Mouse (Mus musculus) MEL (cell line): ENCODE measurements at regions not wholly inside any gene's neighbourhood (a gene's known extent, or its start where the extent isn't known, plus 50 kb on each side); places are given as distances from the start of the nearest gene placed in this dataset.

ENCODE experiments used
- BHLHE40 ChIP-seq: IDR thresholded peaks from 2 replicates; pipeline ENCODE4 v1.6.1; 2012; ENCODE audit warnings: low read depth, mild to moderate bottlenecking, inconsistent platforms, low read length, improper control_type of control experiment, borderline replicate concordance
- EP300 ChIP-seq, 2 experiments: IDR thresholded peaks; 2 replicates each; pipeline ENCODE4 v1.6.1; 2011; ENCODE audit warnings: improper control_type of control experiment in 2 of 2, low read length in 2 of 2, low read depth in 1 of 2, mild to moderate bottlenecking in 1 of 2
- ETS1 ChIP-seq: IDR thresholded peaks from 2 replicates; pipeline ENCODE4 v1.6.1; 2012; ENCODE audit warnings: low read depth, mild to moderate bottlenecking, inconsistent platforms, low read length, improper control_type of control experiment, moderate library complexity
- JUND ChIP-seq: IDR thresholded peaks from 2 replicates; pipeline ENCODE4 v1.6.1; 2011; ENCODE audit warnings: low read depth, mild to moderate bottlenecking, improper control_type of control experiment, low read length
- MXI1 ChIP-seq: IDR thresholded peaks from 2 replicates; pipeline ENCODE4 v1.6.1; 2011; ENCODE audit warnings: mild to moderate bottlenecking, low read depth, low read length, improper control_type of control experiment
- NELFE ChIP-seq: IDR thresholded peaks from 2 replicates; pipeline ENCODE4 v1.6.1; 2011; ENCODE audit warnings: low read depth, low read length, improper control_type of control experiment
- POLR2A ChIP-seq, 2 experiments: IDR thresholded peaks; 2 replicates each; pipeline ENCODE4 v1.6.1; 2011 to 2012; ENCODE audit warnings: low read length in 2 of 2, mild to moderate bottlenecking in 2 of 2, control low read depth in 1 of 2, improper control_type of control experiment in 1 of 2, low read depth in 1 of 2, moderate library complexity in 1 of 2; ENCODE audit not compliant: control insufficient read depth in 1 of 2, insufficient read depth in 1 of 2, poor library complexity in 1 of 2
- POLR2AphosphoS5 ChIP-seq: IDR thresholded peaks from 2 replicates; pipeline ENCODE4 v1.6.1; 2012; ENCODE audit warnings: low read depth, borderline replicate concordance, mild to moderate bottlenecking, inconsistent platforms, low read length, moderate library complexity, mixed read lengths
- USF1 ChIP-seq: IDR thresholded peaks from 2 replicates; pipeline ENCODE4 v1.6.1; 2014; ENCODE audit warnings: low read depth, mild to moderate bottlenecking, inconsistent platforms, low read length, improper control_type of control experiment, moderate library complexity
- ZC3H11A ChIP-seq: IDR thresholded peaks from 2 replicates; pipeline ENCODE4 v1.6.1; 2012; ENCODE audit warnings: low read depth, mild to moderate bottlenecking, inconsistent platforms, low read length, improper control_type of control experiment
- ZNF384 ChIP-seq: IDR thresholded peaks from 2 replicates; pipeline ENCODE4 v1.6.1; 2012; ENCODE audit warnings: low read depth, mild to moderate bottlenecking, inconsistent platforms, low read length, improper control_type of control experiment

- TF ChIP-seq USF1, result no peak
- no peak for TF ChIP-seq NELFE
- no peak for TF ChIP-seq EP300 (IDR thresholded peaks at IDR 0.05; ENCODE audit: low read depth in 1 of 2, low read length in 2 of 2)
- TF ChIP-seq POLR2A (IDR thresholded peaks at IDR 0.05; ENCODE audit: control insufficient read depth in 1 of 2, insufficient read depth in 1 of 2, low read depth in 1 of 2, low read length in 2 of 2, poor library complexity in 1 of 2), result no peak
- no peak for TF ChIP-seq MXI1
- no peak for TF ChIP-seq JUND
- TF ChIP-seq ETS1, result no peak
- TF ChIP-seq ZC3H11A, result no peak
- TF ChIP-seq POLR2AphosphoS5, result no peak
- no peak for TF ChIP-seq BHLHE40
- TF ChIP-seq ZNF384, result no peak
Observed at GRCm38 (mm10) chr6:37705733-37706145, 164.9 kb upstream of the Trim24 start.
